Mouse (Mus musculus) activated CD4-positive, CD25-positive, alpha-beta regulatory T cell, adult 4 months (primary cell): Measurements from ENCODE around the gene Zfr. TPM values are rescaled to one million over a fixed set of nuclear protein-coding genes. Genes with fewer than 3 reads are reported as not detected.
"Not testable (repeated sequence)": the region's sequence is repeated elsewhere in the genome, so short reads cannot be mapped to it uniquely, and the experiment has no call there.

Source experiments
- ATAC-seq: one replicate; pipeline ENCODE4 v1.8.0; 2017
- polyA plus RNA-seq, 2 experiments: library from polyadenylated mRNA; unstranded; fragments of 100-300 nt; shearing (Covaris generic); gene quantifications; one replicate each; pipeline ENCODE4 v1.2.1; 2017

Zfr gene
- polyA plus RNA-seq, 2 experiments from 2014 or later = 168 to 169 TPM

DNA sequence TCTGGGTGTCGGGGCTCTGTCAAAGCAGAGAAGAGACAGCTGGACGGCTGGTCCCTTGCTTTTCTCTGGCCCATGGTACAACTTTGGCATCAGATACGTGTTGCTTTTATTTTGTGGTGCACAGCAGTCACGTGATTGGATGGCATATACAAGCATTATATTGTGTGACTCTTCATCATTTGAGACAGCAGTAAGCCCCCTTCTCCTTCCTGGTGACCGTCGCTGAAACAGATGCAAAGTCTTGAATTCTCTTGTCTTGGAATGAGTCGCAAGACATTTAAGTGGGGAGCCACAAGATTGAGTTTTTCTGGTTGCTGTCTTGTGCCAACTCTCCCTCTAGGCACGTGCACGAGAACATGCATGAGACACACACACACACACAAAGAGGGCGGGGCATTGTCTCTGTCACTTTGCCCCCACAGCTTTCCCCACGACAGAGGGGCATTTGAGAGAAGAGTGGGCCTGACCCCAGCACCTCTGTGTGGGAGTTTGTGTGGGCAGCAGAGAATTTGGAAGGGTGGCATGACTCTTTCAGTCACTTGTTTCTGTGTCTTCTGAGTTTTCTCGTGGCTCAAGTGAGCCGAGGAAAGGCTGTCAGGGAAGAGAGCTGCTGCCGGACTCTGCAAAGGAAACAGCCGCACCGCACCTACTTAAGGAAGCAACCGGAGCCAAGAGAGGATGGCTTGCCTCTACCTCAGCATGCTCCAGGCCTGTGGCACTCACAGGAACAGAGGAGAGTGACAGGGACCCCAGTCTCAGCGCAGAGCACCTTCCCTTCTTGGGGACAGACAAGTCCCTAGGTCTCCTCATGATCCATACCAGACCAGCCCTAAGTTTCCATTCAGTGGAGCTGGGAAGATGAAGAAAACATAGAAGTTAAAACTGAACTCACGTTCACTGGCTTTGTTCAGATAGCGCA is 77.4 kb downstream of the Zfr start:
- no peak for ATAC-seq

GRCm38 (mm10) chr15:12195966-12196365 is 78.3 kb downstream of the Zfr start:
- no peak for ATAC-seq

- peak; percentile 71 for ATAC-seq
These were observed 79.0 kb downstream of the Zfr start for GRCm38 (mm10) chr15:12196410-12197191.

DNA sequence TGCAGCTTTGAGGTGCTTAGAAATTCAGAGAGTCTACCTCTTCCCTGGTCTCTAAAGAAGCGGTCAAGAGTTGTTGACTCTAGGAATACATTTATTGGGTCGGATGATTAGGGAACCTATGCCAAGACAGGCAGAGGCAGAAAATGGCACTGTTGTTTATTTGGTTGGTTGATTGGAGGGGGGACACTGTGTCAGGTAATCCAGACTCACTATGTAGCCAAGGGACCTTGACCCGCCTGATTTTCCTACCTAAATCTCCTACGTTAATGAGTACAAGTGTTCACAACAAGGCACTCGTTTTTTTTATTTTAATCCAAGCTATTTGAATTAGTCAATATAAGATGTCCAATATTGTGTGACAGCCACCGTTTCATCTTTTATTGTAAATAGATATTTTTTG is 79.7 kb downstream of the Zfr start:
- ATAC-seq = no peak

GRCm38 (mm10) chr15:12200021-12200420 is 82.4 kb downstream of the Zfr start:
- no peak for ATAC-seq

- ATAC-seq = no peak
These were observed 84.2 kb downstream of the Zfr start for GRCm38 (mm10) chr15:12201856-12202255.

GRCm38 (mm10) chr15:12202456-12202855 is 84.8 kb downstream of the Zfr start:
- ATAC-seq = no peak

- not testable (repeated sequence) for ATAC-seq
These were observed 85.4 kb downstream of the Zfr start for GRCm38 (mm10) chr15:12203008-12203407.

DNA sequence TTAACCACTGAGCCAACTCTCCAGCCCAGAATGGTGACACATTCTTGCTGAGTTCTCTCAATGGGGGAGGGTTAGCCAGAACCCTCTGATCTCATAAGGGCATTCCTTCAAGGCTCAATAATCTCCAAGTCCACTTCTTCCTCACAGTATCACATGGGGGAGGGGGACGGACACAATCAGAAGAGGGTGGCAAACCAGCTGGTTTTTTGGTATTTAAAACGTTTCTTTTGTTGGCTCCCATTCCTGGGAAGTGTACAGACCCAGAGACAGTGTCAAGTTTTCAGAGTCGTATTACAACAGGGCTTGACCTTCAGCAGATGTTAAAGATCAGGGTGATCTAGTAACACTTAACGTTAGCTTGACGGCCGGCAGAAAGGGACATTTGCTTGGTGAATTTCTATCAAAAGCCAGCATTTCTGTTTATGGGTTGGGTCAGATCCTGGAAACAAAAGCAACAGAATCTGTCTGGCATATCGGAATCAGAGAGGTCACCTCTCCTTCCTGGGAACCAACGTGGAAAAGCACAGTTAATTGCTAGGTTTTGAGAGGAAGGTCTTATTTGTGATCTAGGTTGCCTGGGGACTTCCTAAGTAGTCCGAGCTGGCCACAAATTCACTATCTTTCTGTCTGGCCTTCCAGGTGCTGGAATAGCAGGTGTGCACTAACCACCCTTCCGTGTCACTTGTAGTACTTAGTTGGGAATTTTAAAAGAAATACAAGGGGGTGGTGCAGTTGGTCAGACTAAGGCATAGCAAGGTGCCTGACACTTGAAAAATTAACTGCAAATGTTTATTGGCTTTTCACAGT is 86.1 kb downstream of the Zfr start:
- no peak for ATAC-seq

DNA sequence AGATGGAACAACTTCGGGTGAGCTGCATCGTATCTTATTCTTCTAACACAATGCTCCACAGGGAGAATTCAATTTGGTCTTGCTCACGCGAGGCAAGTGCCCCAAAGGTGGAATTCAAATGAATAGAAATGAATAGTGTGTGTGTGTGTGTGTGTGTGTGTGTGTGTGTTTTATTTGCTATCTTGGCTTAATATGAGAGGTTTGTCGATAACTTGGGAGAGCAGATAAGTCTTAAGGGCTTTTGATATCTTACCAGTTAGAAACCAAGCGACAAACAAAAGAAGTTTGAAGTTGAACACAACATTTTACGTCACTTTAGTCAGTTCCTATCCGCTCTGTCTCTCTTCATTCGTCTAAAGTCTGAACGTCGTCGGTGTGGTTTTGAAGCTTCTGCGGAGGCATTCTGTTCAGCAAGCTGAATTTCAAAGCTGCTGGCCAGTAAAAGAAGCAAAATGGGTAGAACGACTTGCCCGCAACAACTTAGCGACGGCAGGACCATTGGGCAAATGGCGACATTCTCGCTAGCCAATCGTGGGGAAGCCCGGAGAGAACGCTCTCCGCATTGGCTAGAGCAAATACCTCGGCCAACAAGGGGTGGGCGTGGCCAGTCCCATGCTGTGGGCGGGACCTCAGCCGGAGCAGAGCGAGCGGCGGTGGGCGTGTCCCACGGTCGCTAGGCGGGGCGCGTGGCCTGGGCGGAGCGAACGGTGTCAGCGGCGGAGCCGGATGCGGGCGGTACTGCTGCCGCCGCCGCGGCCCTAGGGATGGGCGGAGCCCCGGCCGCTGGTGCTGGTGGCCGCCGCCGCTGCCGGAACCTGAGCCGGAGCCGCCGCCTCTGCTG is 86.9 kb downstream of the Zfr start, which contains the start of gene Mtmr12:
Gene Mtmr12 (plus strand): TSS at position 710 of the 841 bp plus-strand sequence.
- peak; percentile 84 for ATAC-seq

GRCm38 (mm10) chr15:12205160-12205901 is 87.7 kb downstream of the Zfr start:
- peak; percentile 33 for ATAC-seq

- ATAC-seq = peak; percentile 15
These were observed 88.4 kb downstream of the Zfr start for GRCm38 (mm10) chr15:12205902-12206645.

- ATAC-seq = no peak
These were observed 89.1 kb downstream of the Zfr start for GRCm38 (mm10) chr15:12206646-12207222.

- no peak for ATAC-seq
These were observed 90.0 kb downstream of the Zfr start for GRCm38 (mm10) chr15:12207556-12208090.

GRCm38 (mm10) chr15:12211577-12211976 is 93.9 kb downstream of the Zfr start:
- ATAC-seq = no peak

GRCm38 (mm10) chr15:12212266-12212665 is 94.6 kb downstream of the Zfr start:
- no peak for ATAC-seq

DNA sequence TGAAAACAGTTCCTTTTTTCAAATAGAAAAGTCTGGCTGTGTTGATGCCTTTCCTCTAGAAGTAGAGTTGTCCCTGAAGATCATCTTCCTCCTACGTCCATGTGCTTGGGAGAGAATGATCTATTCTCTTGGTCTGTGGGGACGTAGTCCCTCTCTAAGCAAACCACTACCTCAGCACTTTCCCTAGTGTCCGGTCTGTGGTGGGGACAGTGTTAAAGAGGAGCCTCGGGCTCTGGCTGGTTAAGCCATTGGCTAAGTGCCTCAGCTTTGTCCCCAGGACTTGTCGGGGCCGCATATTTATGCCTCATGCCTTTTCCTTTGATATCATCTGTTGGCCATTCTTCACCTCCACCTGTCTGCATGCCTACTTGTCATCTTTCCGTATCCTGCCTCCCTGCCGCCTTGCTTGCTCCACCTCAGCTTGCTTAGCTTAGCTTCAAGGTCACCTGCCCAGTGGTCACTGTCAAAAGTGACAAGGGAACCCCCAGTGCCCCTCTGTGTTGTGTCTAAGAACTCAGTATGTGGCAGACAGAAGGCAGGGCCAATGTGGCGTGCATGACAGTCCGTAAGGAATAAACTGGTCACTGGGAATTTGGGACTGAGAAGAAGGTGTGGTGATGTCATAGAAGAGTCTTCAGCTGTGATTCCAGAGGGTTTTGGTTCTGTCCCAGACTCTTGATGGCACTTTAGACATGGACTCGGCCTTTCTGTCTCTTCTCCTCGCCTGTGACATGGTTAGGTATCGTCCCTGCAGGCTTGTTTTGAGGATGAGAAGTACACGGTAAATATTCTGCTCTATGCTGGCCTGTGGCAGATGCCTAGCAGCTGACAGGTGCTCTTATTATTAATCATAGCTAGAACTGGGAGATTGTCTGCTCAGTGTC is 97.1 kb downstream of the Zfr start:
- no peak for ATAC-seq

DNA sequence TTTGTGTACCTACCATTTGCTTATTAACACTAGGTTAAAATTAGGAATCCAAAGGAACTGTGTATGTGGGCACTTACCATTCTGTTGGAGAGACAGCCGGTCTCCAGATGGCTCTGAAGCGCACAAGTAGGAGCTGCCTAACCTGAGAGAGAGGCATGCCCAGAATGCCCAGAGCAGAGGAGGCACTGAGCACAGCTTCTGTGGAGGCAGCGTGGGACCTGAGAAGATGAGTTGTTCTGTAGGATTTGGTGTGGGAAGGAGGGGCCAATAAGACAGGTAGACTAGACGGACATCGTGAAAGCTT is 97.7 kb downstream of the Zfr start:
- ATAC-seq = no peak

DNA sequence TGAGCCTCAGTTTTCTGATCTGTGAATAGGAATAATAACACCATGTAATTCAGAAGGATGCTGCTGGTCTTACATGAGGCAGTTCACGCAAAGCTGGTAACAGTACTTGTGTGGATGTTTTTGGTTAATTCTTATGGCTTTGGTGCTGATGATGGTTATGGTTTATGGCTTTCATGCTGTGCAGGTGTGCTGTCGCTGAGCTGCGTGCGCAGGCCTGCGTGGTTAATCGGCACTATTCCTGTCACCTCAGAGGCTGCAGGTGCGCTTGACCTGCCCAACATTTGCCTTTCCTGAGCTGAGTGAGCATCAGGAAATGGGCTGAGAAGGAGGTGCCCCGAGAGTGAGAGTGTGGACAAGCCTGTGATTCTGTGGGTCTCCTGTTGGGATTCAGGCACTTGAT is 98.5 kb downstream of the Zfr start:
- no peak for ATAC-seq
